Mouse (Mus musculus): Measurements from ENCODE around the gene Nfix.

Nfix gene

DNA sequence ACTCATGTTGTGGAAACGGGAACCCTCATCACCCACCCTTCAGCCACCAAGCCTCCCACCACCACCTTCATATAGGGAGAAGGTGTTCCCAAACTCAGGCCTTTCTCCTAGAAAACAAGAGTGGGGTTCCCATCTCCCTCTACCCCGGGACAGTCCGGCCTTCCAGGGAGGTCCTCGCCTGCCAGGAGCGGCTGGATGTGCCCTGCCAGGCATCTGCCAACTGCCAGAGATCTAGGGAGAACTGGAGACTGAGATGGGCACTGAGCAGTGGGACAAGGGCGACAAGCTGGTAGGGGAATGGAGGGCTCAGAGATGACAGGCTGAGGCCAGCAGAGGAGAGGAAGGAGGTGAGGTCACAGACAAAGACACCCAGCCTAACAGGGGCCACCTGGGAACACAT is 66.2 kb downstream of the Nfix start:
- no peak for DNase-seq

- peak; percentile 69 for DNase-seq
These were observed 67.1 kb downstream of the Nfix start for GRCm38 (mm10) chr8:84732996-84733395.

- no peak for DNase-seq
These were observed 67.6 kb downstream of the Nfix start for GRCm38 (mm10) chr8:84732545-84732944.

GRCm38 (mm10) chr8:84731371-84732177 is 68.6 kb downstream of the Nfix start:
- no peak for DNase-seq

DNA sequence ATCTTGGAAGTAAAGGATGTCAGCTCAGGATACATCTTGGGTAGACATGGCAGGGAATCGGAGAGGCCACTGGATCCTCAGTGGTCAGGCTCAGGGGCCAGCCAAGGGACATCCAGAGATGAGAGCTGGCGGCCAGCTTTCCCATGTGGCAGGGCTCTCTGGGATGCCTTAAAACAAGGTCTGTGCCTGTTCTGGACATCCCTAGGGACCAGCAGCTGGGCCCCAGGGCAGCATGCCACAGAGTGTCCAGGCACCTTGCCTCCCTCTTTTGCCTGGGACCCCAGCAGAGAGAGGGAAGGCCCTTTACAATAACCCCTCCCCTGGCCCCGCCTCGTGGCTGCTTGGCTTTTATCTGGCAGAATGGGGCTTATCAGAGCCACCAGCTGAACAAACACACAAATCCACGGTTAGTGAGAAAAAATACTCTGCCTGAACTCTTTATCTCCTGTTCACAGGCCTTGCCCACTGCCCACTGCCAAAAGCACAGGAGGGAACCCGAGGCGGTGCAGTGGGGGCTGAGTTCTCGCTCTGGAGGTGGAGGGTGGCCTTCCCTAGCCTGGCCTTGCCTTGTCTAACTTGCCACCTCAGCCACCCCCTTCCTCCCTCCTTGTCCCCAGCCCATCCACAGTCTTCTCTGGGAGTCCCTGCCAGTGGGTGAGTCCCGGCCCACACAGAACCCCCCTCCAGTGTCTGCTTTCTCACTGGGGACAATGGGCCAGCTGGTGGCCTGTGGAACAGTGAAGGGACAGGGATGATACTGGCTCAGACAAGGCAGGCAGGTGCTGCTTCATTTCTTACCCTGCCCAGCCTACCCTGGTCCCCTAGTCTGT is 69.4 kb downstream of the Nfix start:
- DNase-seq = peak; percentile 57

- DNase-seq = peak; percentile 77
These were observed 70.2 kb downstream of the Nfix start for GRCm38 (mm10) chr8:84729921-84730362.

DNA sequence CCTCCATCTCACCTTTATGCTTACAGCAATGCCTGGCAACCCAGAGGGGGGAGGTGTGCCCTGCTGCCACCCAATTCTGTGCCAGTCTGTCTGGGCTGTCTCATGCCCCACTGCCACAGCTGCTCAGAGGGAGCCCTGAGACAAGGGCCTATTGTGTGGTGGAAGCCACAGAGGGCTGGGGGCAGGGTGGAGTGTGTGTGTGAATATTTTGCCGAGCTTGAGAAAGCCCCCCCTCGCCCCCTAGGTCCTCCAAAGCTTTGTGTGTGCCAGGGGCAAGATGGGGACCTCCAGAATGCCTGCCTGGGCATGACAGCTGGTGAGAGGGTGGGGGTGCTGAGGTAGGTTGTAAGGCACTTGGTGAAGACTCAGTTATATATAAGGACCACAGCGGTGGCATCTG is 71.7 kb downstream of the Nfix start:
- DNase-seq = no peak

DNA sequence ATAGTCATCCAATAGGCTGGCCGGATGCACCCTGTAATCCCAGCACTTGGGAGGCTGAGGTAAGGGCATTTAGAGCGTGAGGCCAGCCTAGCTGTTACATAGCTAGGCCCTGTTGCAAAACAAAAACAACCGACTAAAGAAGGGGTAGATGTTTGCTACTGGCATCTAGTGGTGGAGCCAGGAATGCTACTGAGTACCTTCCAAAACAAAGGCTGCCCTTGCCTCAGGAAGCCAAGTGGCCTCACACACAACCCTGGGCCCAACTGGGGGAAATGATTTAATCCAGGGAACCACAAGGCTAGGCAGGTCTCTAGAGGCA is 74.2 kb downstream of the Nfix start:
- DNase-seq = peak; percentile 83

DNA sequence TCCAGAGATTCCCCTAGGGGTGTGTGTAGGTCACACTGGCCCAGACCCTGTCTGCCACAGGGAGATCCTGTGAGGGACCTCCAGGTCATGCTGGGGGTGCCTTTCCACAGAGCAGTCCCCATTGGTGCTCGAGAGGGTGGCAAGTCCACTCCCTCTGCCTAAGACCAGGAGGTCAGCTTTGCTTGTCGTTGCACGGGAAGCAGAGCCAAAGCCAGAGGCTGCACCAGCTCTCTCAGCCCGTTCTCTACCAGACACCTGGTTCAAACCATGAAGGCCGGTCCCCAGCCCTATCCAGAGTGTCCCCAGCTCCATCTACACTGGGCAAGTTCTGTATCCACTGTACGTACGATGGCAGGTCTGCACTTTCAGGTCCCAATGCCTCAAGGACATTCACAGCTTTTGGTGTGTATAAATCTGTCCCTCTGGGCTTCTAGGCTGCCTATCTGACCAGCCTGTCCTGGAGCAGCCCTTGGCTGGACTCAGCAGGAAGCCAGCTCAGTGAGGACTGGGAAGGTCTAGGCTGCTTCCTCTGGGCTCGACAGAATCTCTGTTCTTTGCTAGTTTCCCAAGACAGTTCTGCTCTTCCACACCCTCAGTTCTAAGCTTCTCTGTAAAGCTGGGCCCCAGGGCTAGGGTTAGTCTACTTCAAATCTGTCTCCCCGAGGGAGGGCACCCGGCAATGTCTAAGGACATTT is 74.8 kb downstream of the Nfix start:
- no peak for DNase-seq

DNA sequence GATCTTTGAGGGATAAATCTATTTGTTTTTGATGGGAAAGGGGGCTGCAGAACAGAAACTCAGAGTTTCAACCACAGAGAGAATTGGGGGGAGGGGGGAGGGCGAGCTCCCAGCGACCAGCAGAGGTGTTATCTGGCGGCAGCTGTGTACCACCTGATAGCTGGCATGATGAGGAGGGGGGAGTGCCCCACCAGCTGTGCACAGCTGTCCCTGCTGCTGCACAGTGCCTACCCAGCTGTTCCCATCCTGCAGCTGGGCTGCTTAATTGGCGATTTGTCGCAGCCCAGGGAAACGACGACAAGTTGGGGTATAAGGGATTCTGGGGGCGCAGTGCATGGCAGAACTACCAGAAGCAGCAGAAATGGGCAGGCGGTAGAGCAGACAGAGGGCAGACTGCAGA is 75.5 kb downstream of the Nfix start:
- no peak for DNase-seq

DNA sequence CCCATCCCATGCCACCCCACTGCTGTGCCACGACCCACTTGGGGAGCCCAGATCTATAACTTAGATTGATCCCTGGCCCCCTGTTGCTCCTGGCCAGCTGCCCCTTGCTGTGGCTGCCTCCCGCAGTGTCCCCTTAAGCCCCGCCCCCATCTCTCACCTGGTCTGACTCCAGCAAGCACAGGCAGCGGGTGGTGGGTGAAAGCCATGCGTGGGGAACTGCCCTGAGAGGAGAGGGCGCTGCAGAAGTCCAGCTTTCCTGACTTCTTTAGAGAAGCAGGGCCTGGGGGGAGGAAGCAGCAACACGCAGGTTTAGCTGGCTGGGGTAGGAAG is 76.6 kb downstream of the Nfix start:
- no peak for DNase-seq

DNA sequence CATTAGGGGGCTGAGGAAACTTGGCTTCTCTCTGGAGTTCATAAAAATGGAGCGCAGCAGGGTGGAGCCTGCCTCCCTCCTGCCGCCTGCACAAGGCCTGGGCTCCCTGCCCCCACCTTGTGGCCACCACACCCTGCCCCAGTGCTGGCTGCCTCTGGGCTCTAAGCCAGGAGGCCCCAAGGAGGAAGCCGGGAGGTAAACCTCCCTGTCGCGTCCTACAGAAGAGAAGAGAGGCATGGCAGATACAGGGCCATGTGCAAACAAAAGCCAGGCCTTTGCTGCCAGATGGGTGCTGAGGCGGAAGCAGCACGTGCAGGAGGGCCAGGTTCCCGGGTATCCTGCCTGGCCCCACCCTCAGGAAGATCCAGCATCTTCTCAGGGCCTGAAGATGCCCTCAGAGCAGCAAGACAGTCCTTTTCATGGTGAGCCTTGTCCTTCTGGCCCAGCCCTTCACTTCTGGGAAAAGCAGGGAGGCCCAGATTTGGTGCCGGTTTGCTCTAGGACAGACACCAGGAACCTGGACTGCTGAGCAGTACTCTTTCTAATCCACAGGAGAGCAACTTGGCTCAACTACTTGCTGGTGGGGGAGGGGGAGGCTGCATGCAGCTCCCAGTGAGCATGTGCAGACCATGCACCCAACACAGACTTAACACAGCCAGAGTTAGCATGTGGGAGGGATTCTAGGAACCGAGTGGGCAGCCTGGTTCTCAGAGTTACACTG is 77.1 kb downstream of the Nfix start, which contains the start of gene G430095P16Rik:
TSS of gene G430095P16Rik (plus strand) at position 158 of the 721 bp plus-strand sequence.
- peak; percentile 92 for DNase-seq

- DNase-seq = no peak
These were observed 77.7 kb downstream of the Nfix start for GRCm38 (mm10) chr8:84722530-84722849.

GRCm38 (mm10) chr8:84718959-84719690 is 81.0 kb downstream of the Nfix start:
- DNase-seq = no peak

DNA sequence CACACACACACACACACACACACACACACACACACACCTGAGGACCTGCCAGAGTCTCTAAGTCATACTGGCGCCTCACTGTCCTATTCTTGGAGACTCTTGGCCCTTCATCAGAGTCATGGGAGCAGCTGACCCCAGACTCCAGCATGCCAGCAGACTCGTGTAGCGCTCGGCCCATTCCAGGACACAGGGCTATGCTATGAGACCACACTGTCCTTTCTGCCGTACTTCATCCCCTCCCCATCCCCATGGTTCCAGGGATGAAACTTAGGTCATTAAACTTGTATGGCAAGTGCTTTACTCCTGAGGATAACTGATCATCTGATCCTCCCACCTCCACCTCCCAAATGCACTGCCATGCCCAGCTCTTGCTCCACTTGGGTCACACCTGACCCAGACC is 81.7 kb downstream of the Nfix start:
- no peak for DNase-seq

GRCm38 (mm10) chr8:84716790-84717189 is 83.4 kb downstream of the Nfix start:
- no peak for DNase-seq

- no peak for DNase-seq
These were observed 84.2 kb downstream of the Nfix start for GRCm38 (mm10) chr8:84715893-84716468.

- no peak for DNase-seq
These were observed 86.0 kb downstream of the Nfix start for GRCm38 (mm10) chr8:84714161-84714560.

- DNase-seq = no peak
These were observed 86.8 kb downstream of the Nfix start for GRCm38 (mm10) chr8:84713381-84713780.

- peak; percentile 50 for DNase-seq
These were observed 87.4 kb downstream of the Nfix start for GRCm38 (mm10) chr8:84712759-84713120.

- DNase-seq = peak; percentile 75
These were observed 88.0 kb downstream of the Nfix start for GRCm38 (mm10) chr8:84711933-84712758.
